Mouse (Mus musculus) MEL (cell line): ENCODE data around the gene Dusp10. TPM values are rescaled to one million over a fixed set of nuclear protein-coding genes. Genes with fewer than 3 reads are reported as not detected.

ENCODE experiments used
- DNase-seq: peaks from one replicate; pipeline ENCODE4 v3.0.0; 2011; ENCODE audit warnings: low read depth, low spot score
- H3K27ac ChIP-seq: 2 replicates; pipeline ENCODE4 v1.5.1; 2012; ENCODE audit warnings: low read depth, mild to moderate bottlenecking, control low read depth, low read length, moderate library complexity; ENCODE audit not compliant: control insufficient read depth
- H3K27me3 ChIP-seq, 2 experiments: fragments of 150-350 bp in 1 of 2; sonication (generic) in 1 of 2; 2 replicates each; pipeline ENCODE4 v1.6.1; 2012; ENCODE audit warnings: low read length in 2 of 2, mild to moderate bottlenecking in 2 of 2, improper control_type of control experiment in 1 of 2, moderate library complexity in 1 of 2; ENCODE audit not compliant: insufficient read depth in 2 of 2, control insufficient read depth in 1 of 2
- H3K36me3 ChIP-seq, 2 experiments: 2 replicates each; pipeline ENCODE4 v1.6.1; 2012 to 2014; ENCODE audit warnings: low read length in 2 of 2, improper control_type of control experiment in 1 of 2, inconsistent platforms in 1 of 2, mild to moderate bottlenecking in 1 of 2; ENCODE audit not compliant: insufficient read depth in 2 of 2, control insufficient read depth in 1 of 2
- H3K4me1 ChIP-seq, 2 experiments: fragments of 150-350 bp in 1 of 2; sonication (generic) in 1 of 2; 2 replicates each; pipeline ENCODE4 v1.6.1; 2012; ENCODE audit warnings: low read length in 2 of 2, improper control_type of control experiment in 1 of 2, mild to moderate bottlenecking in 1 of 2; ENCODE audit not compliant: insufficient read depth in 2 of 2, control insufficient read depth in 1 of 2
- H3K4me3 ChIP-seq, 2 experiments: fragments of 150-350 bp in 1 of 2; sonication (generic) in 1 of 2; 2 replicates each; pipeline ENCODE4 v1.5.1; 2012; ENCODE audit warnings: low read depth in 2 of 2, low read length in 2 of 2, mild to moderate bottlenecking in 2 of 2, moderate library complexity in 2 of 2, control low read depth in 1 of 2, improper control_type of control experiment in 1 of 2; ENCODE audit not compliant: control insufficient read depth in 1 of 2, insufficient read depth in 1 of 2
- H3K79me2 ChIP-seq: 2 replicates; pipeline ENCODE4 v1.6.1; 2012; ENCODE audit warnings: mild to moderate bottlenecking, low read length, moderate library complexity; ENCODE audit not compliant: control insufficient read depth, poor library complexity, insufficient read depth
- H3K9ac ChIP-seq: 2 replicates; pipeline ENCODE4 v1.6.1; 2012; ENCODE audit warnings: low read depth, mild to moderate bottlenecking, control low read depth, low read length, moderate library complexity; ENCODE audit not compliant: control insufficient read depth, poor library complexity, severe bottlenecking
- H3K9me3 ChIP-seq: fragments of 150-350 bp; sonication (generic); replicated peaks from 2 replicates; pipeline ENCODE4 v1.6.1; 2012; ENCODE audit warnings: mild to moderate bottlenecking, low read length, improper control_type of control experiment, moderate library complexity; ENCODE audit not compliant: insufficient read depth
- BHLHE40 ChIP-seq: IDR thresholded peaks from 2 replicates; pipeline ENCODE4 v1.6.1; 2012; ENCODE audit warnings: low read depth, mild to moderate bottlenecking, inconsistent platforms, low read length, improper control_type of control experiment, borderline replicate concordance
- ELF1 ChIP-seq: IDR thresholded peaks from 2 replicates; pipeline ENCODE4 v1.6.1; 2014; ENCODE audit warnings: low read depth, mild to moderate bottlenecking, inconsistent platforms, low read length, improper control_type of control experiment, moderate library complexity
- EP300 ChIP-seq, 2 experiments: IDR thresholded peaks; 2 replicates each; pipeline ENCODE4 v1.6.1; 2011; ENCODE audit warnings: improper control_type of control experiment in 2 of 2, low read length in 2 of 2, low read depth in 1 of 2, mild to moderate bottlenecking in 1 of 2
- ETS1 ChIP-seq: IDR thresholded peaks from 2 replicates; pipeline ENCODE4 v1.6.1; 2012; ENCODE audit warnings: low read depth, mild to moderate bottlenecking, inconsistent platforms, low read length, improper control_type of control experiment, moderate library complexity
- GABPA ChIP-seq: IDR thresholded peaks from 2 replicates; pipeline ENCODE4 v1.6.1; 2012; ENCODE audit warnings: low read depth, mild to moderate bottlenecking, inconsistent platforms, low read length, improper control_type of control experiment, moderate library complexity
- MAFK ChIP-seq: IDR thresholded peaks from 2 replicates; pipeline ENCODE4 v1.6.1; 2011; ENCODE audit warnings: low read depth, mild to moderate bottlenecking, low read length, improper control_type of control experiment, borderline replicate concordance
- MXI1 ChIP-seq: IDR thresholded peaks from 2 replicates; pipeline ENCODE4 v1.6.1; 2011; ENCODE audit warnings: mild to moderate bottlenecking, low read depth, low read length, improper control_type of control experiment
- MYB ChIP-seq: IDR thresholded peaks from 2 replicates; pipeline ENCODE4 v1.6.1; 2011; ENCODE audit warnings: mild to moderate bottlenecking, low read depth, low read length, improper control_type of control experiment
- NRF1 ChIP-seq: IDR thresholded peaks from 2 replicates; pipeline ENCODE4 v1.6.1; 2014; ENCODE audit warnings: low read depth, mild to moderate bottlenecking, inconsistent platforms, low read length, improper control_type of control experiment, moderate library complexity; ENCODE audit not compliant: poor library complexity, insufficient read depth, severe bottlenecking
- RAD21 ChIP-seq: IDR thresholded peaks from 2 replicates; pipeline ENCODE4 v1.6.1; 2011; ENCODE audit warnings: mild to moderate bottlenecking, low read depth, low read length, improper control_type of control experiment
- SIN3A ChIP-seq: IDR thresholded peaks from 2 replicates; pipeline ENCODE4 v1.6.1; 2012; ENCODE audit warnings: low read length, improper control_type of control experiment, inconsistent platforms
- SMC3 ChIP-seq: IDR thresholded peaks from 2 replicates; pipeline ENCODE4 v1.6.1; 2011; ENCODE audit warnings: low read depth, low read length, improper control_type of control experiment
- TBP ChIP-seq: IDR thresholded peaks from 2 replicates; pipeline ENCODE4 v1.8.0; 2011; ENCODE audit warnings: low read depth, low read length, improper control_type of control experiment
- TCF12 ChIP-seq: IDR thresholded peaks from 2 replicates; pipeline ENCODE4 v1.6.1; 2014; ENCODE audit warnings: low read depth, mild to moderate bottlenecking, inconsistent platforms, low read length, improper control_type of control experiment, moderate library complexity
- UBTF ChIP-seq: IDR thresholded peaks from 2 replicates; pipeline ENCODE4 v1.6.1; 2012; ENCODE audit warnings: low read depth, mild to moderate bottlenecking, inconsistent platforms, low read length, improper control_type of control experiment, moderate library complexity, borderline replicate concordance; ENCODE audit not compliant: insufficient read depth
- USF1 ChIP-seq: IDR thresholded peaks from 2 replicates; pipeline ENCODE4 v1.6.1; 2014; ENCODE audit warnings: low read depth, mild to moderate bottlenecking, inconsistent platforms, low read length, improper control_type of control experiment, moderate library complexity
- USF2 ChIP-seq, 2 experiments: IDR thresholded peaks; 2 replicates each; pipeline ENCODE4 v1.6.1; 2011 to 2012; ENCODE audit warnings: improper control_type of control experiment in 2 of 2, low read length in 2 of 2, borderline replicate concordance in 1 of 2, inconsistent platforms in 1 of 2, low read depth in 1 of 2, mild to moderate bottlenecking in 1 of 2; ENCODE audit not compliant: insufficient read depth in 1 of 2
- ZC3H11A ChIP-seq: IDR thresholded peaks from 2 replicates; pipeline ENCODE4 v1.6.1; 2012; ENCODE audit warnings: low read depth, mild to moderate bottlenecking, inconsistent platforms, low read length, improper control_type of control experiment
- ZKSCAN1 ChIP-seq: IDR thresholded peaks from 2 replicates; pipeline ENCODE4 v1.6.1; 2012; ENCODE audit warnings: low read depth, mild to moderate bottlenecking, inconsistent platforms, low read length, improper control_type of control experiment, moderate library complexity
- polyA plus RNA-seq, 2 experiments: library from polyadenylated mRNA; stranded (reverse) in 1 of 2; unstranded in 1 of 2; fragments of >175 nt in 1 of 2; fragments of >200 nt in 1 of 2; gene quantifications; 2 replicates each; pipeline versions ENCODE4 v1.2.1 to v1.2.4; 2012; ENCODE audit warnings: low replicate concordance in 2 of 2, low read depth in 1 of 2; ENCODE audit not compliant: insufficient read length in 2 of 2, insufficient read depth in 1 of 2, missing spikeins in 1 of 2
- total RNA-seq: library from RNA; depleted of rRNA; stranded (reverse); fragments of 300-350 nt; gene quantifications from 2 replicates; pipeline ENCODE4 v1.2.3, GENCODE M21; 2012

The Dusp10 gene
- total and polyA plus RNA-seq, 3 experiments = 1.4 to 2.3 TPM; not detected in 1

GRCm38 (mm10) chr1:184061901-184062300, 48.8 kb downstream of the Dusp10 start:
- Histone ChIP-seq H3K4me3 (no peak overlapping the region), H3K4me1 (peaks cover 0 to 3% of the 10 kb centered on the region in 2 experiments; a peak in 1 of 4 replicates), H3K36me3 (0 out of 4 replicates have a peak, but pooled peaks cover 0 to 3% of the 10 kb centered on the region in 2 experiments), H3K79me2 (no peaks in the 10 kb centered on the region), H3K27ac (no peak overlapping the region), H3K9me3 (no peaks in the 10 kb centered on the region), H3K9ac (no peak overlapping the region), H3K27me3 (no peaks in the 10 kb centered on the region)
- TF ChIP-seq USF1 (no peak), ELF1 (no peak), EP300 (IDR thresholded peaks at IDR 0.05; ENCODE audit: low read depth in 1 of 2, low read length in 2 of 2) (no peak), RAD21 (no peak), UBTF (no peak), GABPA (no peak), MYB (no peak), NRF1 (no peak), ZKSCAN1 (no peak), TBP (no peak), ZC3H11A (no peak), TCF12 (no peak), BHLHE40 (no peak), MAFK (no peak), USF2 (IDR thresholded peaks at IDR 0.05; ENCODE audit: borderline replicate concordance in 1 of 2, insufficient read depth in 1 of 2, low read depth in 1 of 2, low read length in 2 of 2) (no peak), SMC3 (no peak), MXI1 (no peak)
- no peak for DNase-seq

GRCm38 (mm10) chr1:184064306-184064705, 51.2 kb downstream of the Dusp10 start:
- TF ChIP-seq SIN3A (no peak), ETS1 (no peak)
- TF ChIP-seq, all 39 proteins: peak for 0
- Histone ChIP-seq H3K27me3 (no peaks in the 10 kb centered on the region), H3K36me3 (peaks cover 0 to 13% of the 10 kb centered on the region in 2 experiments; a peak in 2 of 4 replicates), H3K4me3 (no peak overlapping the region), H3K9ac (no peak overlapping the region), H3K79me2 (no peaks in the 10 kb centered on the region), H3K4me1 (peaks cover 2 to 14% of the 10 kb centered on the region in 2 experiments), H3K9me3 (no peaks in the 10 kb centered on the region), H3K27ac (no peak overlapping the region)
- no peak for DNase-seq
